Mouse (Mus musculus): ENCODE data around the gene Stat3.

DNA sequence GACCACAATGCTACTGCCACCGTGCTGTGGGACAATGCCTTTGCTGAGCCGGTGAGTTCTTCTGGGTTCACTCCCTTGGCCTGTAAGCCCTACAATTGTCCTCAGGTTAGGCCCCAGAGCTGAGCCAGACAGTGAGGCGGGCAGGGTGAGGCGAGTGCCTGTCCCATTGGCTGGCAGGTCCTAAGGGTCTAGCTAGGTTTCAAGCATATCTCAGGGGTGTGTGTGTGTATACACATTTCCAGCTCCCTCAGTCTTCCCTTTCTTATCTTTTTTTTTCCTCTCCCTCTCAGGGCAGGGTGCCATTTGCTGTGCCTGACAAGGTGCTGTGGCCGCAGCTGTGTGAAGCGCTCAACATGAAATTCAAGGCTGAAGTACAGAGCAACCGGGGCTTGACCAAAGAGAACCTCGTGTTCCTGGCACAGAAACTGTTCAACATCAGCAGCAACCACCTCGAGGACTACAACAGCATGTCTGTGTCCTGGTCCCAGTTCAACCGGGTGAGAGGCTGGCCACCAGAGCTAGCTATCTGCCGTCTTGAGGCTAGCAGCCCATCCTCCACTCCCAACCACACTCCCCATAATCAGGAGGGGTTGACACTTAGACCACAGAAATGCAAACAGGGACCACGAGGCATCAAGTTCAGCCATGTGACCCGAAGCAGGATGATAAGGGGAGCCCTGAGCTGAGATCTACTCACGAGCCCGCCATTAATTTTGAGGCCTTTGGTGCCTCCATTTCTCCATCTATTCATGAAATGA is 59.8 kb downstream of the Stat3 start:
- TF ChIP-seq POLR2A (IDR thresholded peaks at IDR 0.05; ENCODE audit: low read depth, low read length) (no peak), CTCF (IDR thresholded peaks at IDR 0.05; ENCODE audit: extremely low read depth, insufficient read depth, insufficient read length, insufficient replicate concordance) (no peak)
